Mouse (Mus musculus) adrenal gland, postnatal 36 days (tissue): ENCODE results near the gene Tfeb. TPM values are rescaled to one million over a fixed set of nuclear protein-coding genes. Genes with fewer than 3 reads are reported as not detected.

Experiments used
- DNase-seq, 2 experiments: peaks; one replicate each; pipeline ENCODE4 v3.0.0; 2021; ENCODE audit warnings: mixed read lengths in 1 of 2
- total RNA-seq, 2 experiments: library from RNA; stranded (reverse); gene quantifications; 2 replicates each; pipeline ENCODE4 v1.2.3; 2021

The Tfeb gene
- total RNA-seq, 2 experiments from 2014 or later: 18.6 to 18.9 TPM

GRCm38 (mm10) chr17:47711883-47712282 is 24.9 kb upstream of the Tfeb start:
- DNase-seq: no peak

DNA sequence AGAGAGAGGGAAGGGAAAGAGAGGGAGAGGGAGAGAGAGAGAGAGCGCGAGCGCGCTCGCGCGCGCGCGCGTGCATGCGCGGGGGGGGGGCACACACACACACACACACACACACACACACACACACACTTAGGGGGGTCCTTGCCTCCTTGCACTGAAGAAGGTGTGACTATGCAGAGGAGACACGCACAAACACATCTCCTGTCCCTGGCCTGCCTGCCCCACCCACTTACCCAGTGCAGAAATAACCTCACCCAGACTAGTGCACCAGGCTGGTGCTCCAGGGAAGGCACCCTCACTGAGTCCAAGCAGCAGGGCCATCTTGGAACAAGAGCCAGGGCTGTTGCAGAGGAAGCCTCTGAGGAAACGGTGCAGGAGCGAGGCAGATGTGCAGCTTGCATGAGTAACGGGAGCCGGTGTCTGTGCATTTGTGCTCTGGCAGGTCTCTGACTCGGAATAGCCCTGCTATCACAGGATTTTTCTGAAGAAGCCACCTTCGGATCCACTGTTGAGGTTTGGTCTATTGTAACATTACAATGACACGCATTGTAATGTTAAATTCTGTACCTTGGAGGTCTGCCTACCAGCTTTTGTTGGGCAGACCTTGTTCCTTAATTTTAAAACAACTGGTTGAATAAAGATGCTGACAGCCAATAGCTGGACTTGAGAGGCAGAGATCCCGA is 23.8 kb upstream of the Tfeb start:
- DNase-seq: no peak

GRCm38 (mm10) chr17:47715037-47715436 is 21.8 kb upstream of the Tfeb start:
- no peak for DNase-seq

DNA sequence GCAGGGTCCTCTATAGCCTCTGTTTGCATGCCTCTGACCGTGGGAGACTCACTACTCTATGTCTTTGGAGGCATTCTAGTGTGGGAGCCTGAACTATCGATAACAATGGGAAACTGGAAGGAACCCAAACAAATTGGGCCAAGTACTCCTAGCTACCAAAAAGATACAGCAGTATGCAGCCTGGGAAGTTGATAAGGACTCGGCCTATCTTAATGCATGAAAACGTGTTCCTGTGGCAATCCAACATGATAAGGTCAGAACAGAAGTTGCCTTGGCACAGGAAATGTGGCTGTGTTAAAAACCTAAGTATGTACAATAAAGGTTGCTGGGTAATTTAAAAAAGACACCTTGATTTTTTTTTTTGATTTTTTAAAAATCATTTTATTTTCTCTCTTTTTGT is 15.6 kb upstream of the Tfeb start:
- no peak for DNase-seq

DNA sequence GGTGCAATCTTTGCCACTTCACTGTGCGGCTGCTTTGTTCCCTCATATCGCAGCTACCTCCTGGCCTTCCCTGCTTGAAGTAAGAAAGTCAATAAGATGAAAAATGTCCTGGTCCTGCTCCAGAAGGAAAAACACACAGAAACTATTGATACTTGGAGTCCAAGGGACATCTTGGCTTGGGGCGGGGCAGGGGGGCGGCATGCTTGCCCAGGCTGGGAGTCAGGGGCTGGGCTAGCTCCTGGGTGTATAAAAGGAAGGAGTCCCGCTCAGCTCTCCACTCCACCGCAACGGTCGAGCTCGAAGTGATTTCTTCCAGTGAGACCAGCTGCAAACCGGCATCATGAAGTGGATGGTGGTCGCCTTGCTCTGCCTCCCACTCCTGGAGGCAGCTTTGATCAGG is 10.3 kb upstream of the Tfeb start, which contains the start of gene Pgc:
Gene Pgc (plus strand): TSS at position 277 of the 400 bp plus-strand sequence.
- no peak for DNase-seq

- DNase-seq: no peak
Observed at GRCm38 (mm10) chr17:47730633-47731575, 5.9 kb upstream of the Tfeb start.

GRCm38 (mm10) chr17:47735553-47736100 is 1.2 kb upstream of the Tfeb start:
- DNase-seq: no peak

GRCm38 (mm10) chr17:47737271-47738065 is 638 bp downstream of the Tfeb start:
- DNase-seq: peak; percentile 94 to 96

DNA sequence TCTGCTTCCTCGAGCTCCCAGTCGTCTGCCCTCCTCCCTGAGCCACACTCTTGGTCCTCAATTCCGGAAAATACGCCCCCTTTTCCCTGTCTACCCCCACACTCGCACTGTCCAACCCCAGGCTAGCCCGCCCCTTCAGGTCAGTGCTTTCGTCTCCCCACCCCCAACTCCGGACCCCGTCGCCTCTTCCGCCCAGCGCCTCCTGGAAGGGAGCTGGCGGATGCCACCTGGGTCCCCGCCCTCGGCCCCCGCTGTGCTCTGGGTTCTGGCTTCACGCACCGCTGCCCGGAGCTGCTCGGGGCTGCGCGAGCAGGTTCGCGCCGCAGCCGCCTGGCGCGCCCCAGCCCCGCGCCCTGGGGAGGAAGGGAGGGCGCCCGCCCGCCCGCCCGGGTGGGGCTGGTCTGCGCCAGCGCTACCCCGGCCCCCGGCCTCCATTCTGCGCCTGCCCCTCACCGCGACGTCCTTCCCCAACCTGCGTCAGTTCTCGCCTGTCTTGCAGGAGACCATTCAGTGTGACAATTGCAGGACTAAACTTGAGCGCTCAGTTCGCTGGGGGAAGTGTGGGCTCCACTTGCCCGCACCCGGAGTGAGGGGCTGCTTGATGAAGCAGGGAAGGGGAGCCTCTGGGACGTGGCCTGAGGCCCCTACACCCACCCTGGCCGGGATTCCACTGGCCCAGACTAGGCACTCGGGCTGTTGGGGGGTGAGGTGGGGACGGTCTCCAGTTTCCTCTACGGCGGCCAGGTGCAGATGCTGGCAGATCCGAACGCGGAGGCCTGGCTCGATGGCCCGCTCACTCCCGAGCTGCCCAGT is 1.4 kb downstream of the Tfeb start:
- DNase-seq: peak; percentile 55 to 73

- DNase-seq: no peak
Observed at GRCm38 (mm10) chr17:47738879-47739798, 2.3 kb downstream of the Tfeb start.

- no peak for DNase-seq
Observed at GRCm38 (mm10) chr17:47740186-47740585, 3.4 kb downstream of the Tfeb start.

- DNase-seq: peak in 1 of 2 experiments; percentile 46
Observed at GRCm38 (mm10) chr17:47742991-47743734, 6.3 kb downstream of the Tfeb start.

- DNase-seq: no peak
Observed at GRCm38 (mm10) chr17:47744086-47744485, 7.3 kb downstream of the Tfeb start.

DNA sequence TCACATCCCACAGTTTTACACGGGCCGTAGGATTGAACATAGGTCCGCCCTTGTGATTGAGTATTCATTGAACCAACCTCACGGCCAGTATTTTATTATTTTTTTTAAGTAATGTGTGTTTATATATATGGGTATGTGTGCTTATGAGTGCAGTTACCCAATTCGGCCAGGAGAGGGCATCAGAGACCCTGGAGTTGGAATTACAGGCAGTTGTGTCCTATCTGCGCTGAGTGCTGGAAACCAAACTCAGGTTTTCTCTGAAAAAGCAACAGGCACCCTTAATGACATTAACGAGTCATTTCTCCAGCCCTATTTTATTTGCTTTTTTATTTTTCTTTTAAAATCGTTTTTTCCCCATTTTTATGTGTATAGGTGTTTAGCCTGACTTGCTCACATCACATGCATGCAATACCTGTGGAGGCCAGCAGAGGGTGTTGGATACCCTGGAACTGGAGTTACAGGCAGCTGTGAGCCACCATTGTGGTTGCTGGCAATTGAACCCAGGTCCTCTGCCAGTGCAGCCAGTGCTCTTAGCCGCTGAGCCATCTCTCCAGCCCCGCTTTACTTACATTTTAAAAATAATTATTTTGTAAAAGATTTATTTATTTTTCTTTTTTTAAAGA is 8.0 kb downstream of the Tfeb start:
- no peak for DNase-seq

GRCm38 (mm10) chr17:47748791-47749553 is 12.1 kb downstream of the Tfeb start:
- DNase-seq: peak; percentile 43 to 64

GRCm38 (mm10) chr17:47749626-47750025 is 12.8 kb downstream of the Tfeb start:
- DNase-seq: no peak

DNA sequence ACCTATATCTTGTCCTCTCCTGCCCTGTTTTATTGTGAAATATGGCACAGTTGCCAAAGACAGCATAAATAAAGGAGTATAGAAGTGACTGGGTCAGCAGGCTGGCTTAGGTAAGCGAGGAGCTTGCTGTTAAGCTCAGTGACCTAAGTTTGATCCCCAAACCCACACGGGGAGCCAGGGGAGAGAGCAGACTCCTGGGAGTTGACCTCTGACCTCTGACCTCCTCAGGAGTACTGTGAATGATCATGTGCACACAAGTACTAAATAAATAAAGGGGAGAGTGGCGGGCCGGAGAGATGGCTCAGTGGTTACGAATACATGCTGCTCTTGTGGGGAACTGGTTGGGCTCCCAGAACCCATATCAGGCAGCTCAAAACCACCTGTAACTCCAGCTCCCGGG is 13.3 kb downstream of the Tfeb start:
- no peak for DNase-seq

DNA sequence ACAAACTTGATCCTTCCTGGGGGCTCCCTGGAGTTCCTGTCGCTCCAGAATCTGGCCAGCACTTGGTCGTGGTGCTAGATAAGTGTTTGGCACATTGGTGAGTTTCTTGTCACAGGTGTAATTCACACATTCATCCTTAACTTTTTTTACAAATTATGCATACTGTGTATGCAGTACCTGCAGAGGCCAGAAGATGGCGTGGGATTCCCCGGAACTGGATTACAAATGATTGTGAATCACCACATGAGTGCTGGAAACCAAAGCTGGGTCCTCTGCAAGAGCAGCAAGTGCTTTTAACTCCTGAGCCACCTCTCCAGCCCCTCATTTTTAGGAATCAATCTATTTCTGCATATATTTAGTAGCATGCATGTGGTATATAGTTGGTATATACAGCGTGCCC is 15.0 kb downstream of the Tfeb start:
- DNase-seq: no peak
